Mouse (Mus musculus): Measurements from ENCODE around the gene Sost. TPM values are rescaled to one million over a fixed set of nuclear protein-coding genes. Genes with fewer than 3 reads are reported as not detected.

Gene Sost
- polyA plus RNA-seq (2012; rRNA removed): 0.09 and 0.10 TPM in 2 replicates

DNA sequence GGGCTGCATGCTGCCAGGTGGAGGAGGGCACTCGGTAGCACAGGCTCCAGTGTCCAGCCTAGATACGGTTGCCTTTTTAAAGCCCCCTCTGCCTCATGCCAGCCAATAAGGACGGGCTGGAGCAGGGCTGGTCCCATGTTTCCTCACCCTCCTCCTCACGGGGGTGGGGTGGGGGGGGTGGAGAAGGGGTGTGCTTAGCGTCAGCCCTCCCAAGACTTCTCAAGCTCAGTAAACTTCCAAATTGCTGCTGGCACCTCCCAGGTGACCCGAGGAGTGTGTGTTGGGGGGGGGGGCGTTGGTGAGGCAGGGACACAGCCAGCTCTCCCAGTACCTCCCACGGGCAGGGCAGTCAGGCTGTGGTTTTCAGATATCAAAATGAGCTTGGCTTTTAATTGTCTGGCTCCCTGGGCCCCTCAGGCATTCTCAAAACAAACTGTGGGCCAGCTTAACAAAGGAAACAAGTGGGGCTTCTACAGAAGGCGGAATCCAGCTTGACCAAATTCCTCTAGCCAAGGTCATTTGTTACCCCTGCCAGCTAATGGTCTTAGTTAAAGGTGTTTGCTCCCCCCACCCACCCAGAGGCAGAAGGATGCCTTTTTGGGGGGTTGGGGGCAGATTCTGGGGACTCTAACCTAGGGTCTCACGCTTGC, at the start of gene Sost:
Gene Sost (minus strand): TSS at position 51 of the 650 bp plus-strand sequence.
- no peak for TF ChIP-seq CTCF (IDR thresholded peaks at IDR 0.05; ENCODE audit: extremely low read depth, insufficient read depth, low read length)
- TF ChIP-seq POLR2A (IDR thresholded peaks at IDR 0.05; ENCODE audit: extremely low read depth, insufficient read depth, low read length): no peak
- Histone ChIP-seq H3K4me1 (ENCODE audit: control insufficient read depth, insufficient read depth, low read length) (no peaks in the 10 kb centered on the region), H3K4me3 (ENCODE audit: insufficient read depth, low read length) (no peak within 1 kb of the TSS), H3K27ac (ENCODE audit: insufficient read depth, low read length) (no peak within 1 kb of the TSS)

GRCm38 (mm10) chr11:102016136-102016535, 49.3 kb upstream of the Sost start:
- Histone ChIP-seq H3K4me3 (ENCODE audit: insufficient read depth, low read length) (no peak overlapping the region), H3K4me1 (ENCODE audit: control insufficient read depth, insufficient read depth, low read length) (no peaks in the 10 kb centered on the region), H3K27ac (ENCODE audit: insufficient read depth, low read length) (no peak overlapping the region)
- TF ChIP-seq POLR2A (IDR thresholded peaks at IDR 0.05; ENCODE audit: extremely low read depth, insufficient read depth, low read length) (no peak), CTCF (IDR thresholded peaks at IDR 0.05; ENCODE audit: extremely low read depth, insufficient read depth, low read length) (no peak)

DNA sequence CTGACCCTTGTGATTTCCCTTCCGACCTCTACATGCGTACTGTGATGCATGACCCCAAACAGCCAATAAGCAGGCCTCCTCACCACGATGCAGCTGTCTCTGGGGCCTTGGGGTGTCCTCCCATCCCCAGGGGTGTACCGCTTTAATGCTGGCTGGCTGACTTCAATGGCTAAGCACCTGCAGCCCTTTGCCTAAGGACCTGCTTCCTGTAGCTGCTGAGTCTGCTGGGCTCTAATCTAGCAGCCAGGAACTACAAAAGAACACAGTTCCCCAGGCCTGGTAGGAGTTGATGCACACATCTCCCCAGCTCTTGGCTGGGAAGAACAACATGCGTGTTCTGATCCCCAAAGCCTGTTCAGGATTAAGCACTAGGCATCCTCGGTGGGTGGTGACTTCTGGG, 48.7 kb upstream of the Sost start:
- Histone ChIP-seq H3K4me1 (ENCODE audit: control insufficient read depth, insufficient read depth, low read length) (0 out of 2 replicates have a peak, but pooled peaks cover 2% of the 10 kb centered on the region), H3K4me3 (ENCODE audit: insufficient read depth, low read length) (no peak overlapping the region), H3K27ac (ENCODE audit: insufficient read depth, low read length) (no peak overlapping the region)
- TF ChIP-seq CTCF (IDR thresholded peaks at IDR 0.05; ENCODE audit: extremely low read depth, insufficient read depth, low read length) (no peak), POLR2A (IDR thresholded peaks at IDR 0.05; ENCODE audit: extremely low read depth, insufficient read depth, low read length) (no peak)

GRCm38 (mm10) chr11:102013201-102013600, 46.4 kb upstream of the Sost start:
- TF ChIP-seq CTCF (IDR thresholded peaks at IDR 0.05; ENCODE audit: extremely low read depth, insufficient read depth, low read length) (no peak), POLR2A (IDR thresholded peaks at IDR 0.05; ENCODE audit: extremely low read depth, insufficient read depth, low read length) (no peak)
- peaks cover 2% of the 10 kb centered on the region; the same call in 1 of the 2 replicates for H3K4me1 ChIP-seq (ENCODE audit: control insufficient read depth, insufficient read depth, low read length)
- no peak overlapping the region for H3K27ac ChIP-seq (ENCODE audit: insufficient read depth, low read length)
- no peak overlapping the region for H3K4me3 ChIP-seq (ENCODE audit: insufficient read depth, low read length)

DNA sequence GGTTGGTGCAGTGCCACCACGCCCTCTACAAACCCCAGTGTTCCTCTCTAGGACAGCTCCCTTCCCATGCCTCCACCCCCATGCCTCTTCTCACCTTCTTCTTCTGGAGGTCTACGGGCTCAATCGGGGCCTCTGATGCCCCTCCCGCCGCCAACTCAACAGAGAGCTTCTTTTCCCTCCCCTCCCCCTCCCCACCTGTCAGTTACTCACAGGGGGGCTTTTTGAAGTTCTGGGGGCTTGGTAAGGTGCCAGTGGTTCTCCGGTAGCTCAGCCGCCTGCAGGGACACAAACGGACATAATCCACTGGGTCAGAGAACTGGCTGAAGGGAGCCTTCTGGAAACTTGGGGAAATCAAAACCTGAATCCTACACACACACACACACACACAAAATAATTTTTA, 44.7 kb upstream of the Sost start:
- no peak for TF ChIP-seq POLR2A (IDR thresholded peaks at IDR 0.05; ENCODE audit: extremely low read depth, insufficient read depth, low read length)
- TF ChIP-seq CTCF (IDR thresholded peaks at IDR 0.05; ENCODE audit: extremely low read depth, insufficient read depth, low read length): no peak
- no peak overlapping the region for H3K4me3 ChIP-seq (ENCODE audit: insufficient read depth, low read length)
- H3K4me1 ChIP-seq (ENCODE audit: control insufficient read depth, insufficient read depth, low read length): peaks cover 2% of the 10 kb centered on the region; the same call in 1 of the 2 replicates
- no peak overlapping the region for H3K27ac ChIP-seq (ENCODE audit: insufficient read depth, low read length)

DNA sequence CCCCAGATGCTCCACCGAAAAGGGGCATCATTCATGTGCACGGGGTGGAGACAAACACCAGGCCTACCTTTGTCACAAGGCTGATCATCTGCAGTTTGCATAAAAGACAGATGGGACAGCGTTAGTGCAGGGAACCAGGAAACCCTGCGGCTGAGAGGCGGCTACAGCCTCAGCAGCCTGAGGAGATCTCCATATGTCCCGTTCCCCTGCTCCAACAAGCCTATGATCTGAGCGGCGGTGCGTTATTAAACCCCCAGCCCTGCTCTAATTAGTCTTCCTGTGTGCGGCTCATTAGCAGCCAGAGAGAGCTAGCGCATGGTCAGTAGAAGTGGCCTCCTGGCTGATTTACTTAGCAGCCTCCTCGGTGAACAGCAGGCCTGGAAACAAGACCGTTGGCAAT, 43.3 kb upstream of the Sost start:
- Histone ChIP-seq H3K4me3 (ENCODE audit: insufficient read depth, low read length) (no peak overlapping the region), H3K27ac (ENCODE audit: insufficient read depth, low read length) (no peak overlapping the region), H3K4me1 (ENCODE audit: control insufficient read depth, insufficient read depth, low read length) (peaks cover 2% of the 10 kb centered on the region; the same call in 1 of the 2 replicates)
- TF ChIP-seq CTCF (IDR thresholded peaks at IDR 0.05; ENCODE audit: extremely low read depth, insufficient read depth, low read length) (no peak), POLR2A (IDR thresholded peaks at IDR 0.05; ENCODE audit: extremely low read depth, insufficient read depth, low read length) (no peak)

DNA sequence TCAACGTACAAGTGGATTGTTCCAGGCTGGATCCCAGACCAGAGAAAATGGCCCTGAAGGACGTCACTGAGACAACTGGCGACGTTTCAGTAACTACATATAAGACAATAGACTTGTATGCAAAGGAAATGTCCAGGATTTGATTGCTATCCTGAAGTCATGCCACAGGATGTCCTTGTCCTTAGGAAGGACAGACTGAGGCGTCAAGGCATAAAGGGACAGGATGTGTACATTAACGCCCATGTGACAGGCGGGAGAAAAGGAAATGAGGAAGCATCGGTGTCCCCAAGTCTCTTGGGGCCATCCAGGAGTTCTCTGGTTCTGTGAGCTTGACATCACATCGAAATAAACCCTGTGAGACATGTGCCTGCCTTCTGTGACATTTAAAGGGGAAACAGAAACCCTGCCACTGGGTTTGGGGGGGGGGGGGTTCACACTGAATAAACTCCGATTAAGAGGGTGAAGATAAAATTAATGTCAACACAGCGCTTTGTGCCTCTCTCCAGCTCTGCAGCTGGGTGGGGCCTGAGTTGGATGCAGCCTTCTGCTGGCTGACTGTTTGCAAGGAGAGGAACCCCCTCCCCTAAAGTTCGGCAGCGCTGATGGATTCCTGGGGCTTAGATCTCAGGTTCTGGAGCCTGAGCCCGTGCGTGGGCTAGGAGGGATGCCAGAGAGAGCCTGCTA, 42.3 kb upstream of the Sost start:
- Histone ChIP-seq H3K4me1 (ENCODE audit: control insufficient read depth, insufficient read depth, low read length) (peaks cover 2% of the 10 kb centered on the region; the same call in 1 of the 2 replicates), H3K27ac (ENCODE audit: insufficient read depth, low read length) (no peak overlapping the region)
- TF ChIP-seq CTCF (IDR thresholded peaks at IDR 0.05; ENCODE audit: extremely low read depth, insufficient read depth, low read length) (no peak), POLR2A (IDR thresholded peaks at IDR 0.05; ENCODE audit: extremely low read depth, insufficient read depth, low read length) (no peak)

DNA sequence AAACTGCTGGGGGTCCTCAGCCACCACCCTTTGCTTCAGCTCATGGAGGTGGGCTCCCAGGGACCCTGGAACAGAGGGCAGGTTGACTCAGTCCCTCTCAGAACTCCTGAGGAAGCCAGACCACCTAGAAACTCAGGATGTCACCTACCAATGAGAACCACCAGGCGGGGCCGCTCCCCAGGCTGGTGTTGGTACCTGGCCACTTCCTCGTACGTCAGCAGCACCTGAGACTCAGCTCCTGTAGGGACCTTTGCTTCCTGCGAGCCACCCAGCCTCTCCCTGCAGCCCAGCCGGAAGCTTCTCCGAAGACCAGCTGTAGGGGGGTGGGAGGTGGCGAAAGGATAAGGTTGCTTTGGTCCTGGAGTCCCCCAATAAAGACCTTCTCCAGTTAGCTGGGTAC, 41.6 kb upstream of the Sost start:
- Histone ChIP-seq H3K27ac (ENCODE audit: insufficient read depth, low read length) (no peak overlapping the region), H3K4me3 (ENCODE audit: insufficient read depth, low read length) (no peak overlapping the region), H3K4me1 (ENCODE audit: control insufficient read depth, insufficient read depth, low read length) (peaks cover 2% of the 10 kb centered on the region; the same call in 1 of the 2 replicates)
- TF ChIP-seq CTCF (IDR thresholded peaks at IDR 0.05; ENCODE audit: extremely low read depth, insufficient read depth, low read length): no peak
- no peak for TF ChIP-seq POLR2A (IDR thresholded peaks at IDR 0.05; ENCODE audit: extremely low read depth, insufficient read depth, low read length)

More for the DNA sequence above, 42.3 kb upstream of the Sost start:
- no peak overlapping the region for H3K4me3 ChIP-seq (ENCODE audit: insufficient read depth, low read length)

DNA sequence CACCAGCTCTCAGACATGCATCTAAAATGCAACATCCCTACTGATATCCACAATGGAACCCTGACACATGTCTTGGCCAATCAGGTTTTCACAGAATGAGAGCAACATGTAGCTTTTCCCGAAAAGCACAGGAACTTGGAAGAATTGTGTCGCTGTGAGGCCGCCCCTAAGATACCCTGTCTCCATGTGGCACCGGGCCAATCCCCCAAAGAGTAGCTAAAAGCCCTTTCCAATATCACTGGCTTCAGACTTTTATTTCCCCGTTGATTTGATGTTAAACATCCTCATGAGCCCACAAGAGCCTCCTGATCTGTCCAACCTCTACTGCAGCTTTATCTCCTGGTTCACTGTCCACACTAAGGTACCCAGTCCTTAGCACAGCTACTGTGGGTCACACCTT, 39.9 kb upstream of the Sost start:
- TF ChIP-seq POLR2A (IDR thresholded peaks at IDR 0.05; ENCODE audit: extremely low read depth, insufficient read depth, low read length) (no peak), CTCF (IDR thresholded peaks at IDR 0.05; ENCODE audit: extremely low read depth, insufficient read depth, low read length) (no peak)
- no peak overlapping the region for H3K4me3 ChIP-seq (ENCODE audit: insufficient read depth, low read length)
- no peak overlapping the region for H3K27ac ChIP-seq (ENCODE audit: insufficient read depth, low read length)
- peaks cover 2% of the 10 kb centered on the region; the same call in 1 of the 2 replicates for H3K4me1 ChIP-seq (ENCODE audit: control insufficient read depth, insufficient read depth, low read length)

- Histone ChIP-seq H3K27ac (ENCODE audit: insufficient read depth, low read length) (no peak overlapping the region), H3K4me1 (ENCODE audit: control insufficient read depth, insufficient read depth, low read length) (peaks cover 2% of the 10 kb centered on the region; the same call in 1 of the 2 replicates)
- no peak for TF ChIP-seq CTCF (IDR thresholded peaks at IDR 0.05; ENCODE audit: extremely low read depth, insufficient read depth, low read length)
- TF ChIP-seq POLR2A (IDR thresholded peaks at IDR 0.05; ENCODE audit: extremely low read depth, insufficient read depth, low read length): no peak
These were observed 39.5 kb upstream of the Sost start for GRCm38 (mm10) chr11:102006271-102006670.

More at GRCm38 (mm10) chr11:102006271-102006670, 39.5 kb upstream of the Sost start:
- H3K4me3 ChIP-seq (ENCODE audit: insufficient read depth, low read length): no peak overlapping the region

Data from cortical plate, adult 2 months (tissue).